Mouse (Mus musculus) cerebellum, adult 2 months (tissue): ENCODE results near the gene Hey2.

Experiments used
- CTCF ChIP-seq: fragments of 200-500 bp; IDR thresholded peaks from 2 replicates; pipeline ENCODE4 v1.5.1; 2011; ENCODE audit warnings: low read depth, mild to moderate bottlenecking, control low read depth, low read length, moderate library complexity, borderline replicate concordance; ENCODE audit not compliant: insufficient read depth
- POLR2A ChIP-seq: fragments of 200-500 bp; IDR thresholded peaks from 2 replicates; pipeline ENCODE4 v1.6.1; 2011; ENCODE audit warnings: low read length, control low read depth, borderline replicate concordance; ENCODE audit not compliant: insufficient read depth

DNA sequence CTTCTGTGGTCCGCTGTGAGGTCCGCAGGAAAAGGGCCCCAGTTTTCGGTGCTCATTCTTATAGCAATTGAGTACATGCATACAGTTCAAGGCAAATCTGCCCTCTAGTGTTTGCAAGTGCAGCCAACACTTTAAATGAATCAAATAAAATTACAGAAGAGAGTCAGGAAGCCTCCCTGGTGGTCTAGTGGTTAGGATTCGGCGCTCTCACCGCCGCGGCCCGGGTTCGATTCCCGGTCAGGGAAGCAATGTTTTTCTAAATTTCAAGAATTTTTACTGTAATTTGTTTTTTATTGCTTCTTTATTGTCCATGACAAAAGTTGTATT, 31.7 kb downstream of the Hey2 start:
- TF ChIP-seq POLR2A, result peak; percentile 23; the same call in 1 of the 2 replicates
- TF ChIP-seq CTCF, result peak; percentile 64
